Mouse (Mus musculus) CH12.LX (cell line): ENCODE results near the gene Man1a2. TPM values are rescaled to one million over a fixed set of nuclear protein-coding genes. Genes with fewer than 3 reads are reported as not detected.

Source experiments
- DNase-seq: peaks from one replicate; pipeline ENCODE4 v3.0.0-alpha.2; 2013; ENCODE audit errors: extremely low read depth
- H3K27ac ChIP-seq: 2 replicates; pipeline ENCODE4 v1.5.1; 2012; ENCODE audit warnings: low read depth, mild to moderate bottlenecking, control low read depth, moderate library complexity; ENCODE audit not compliant: insufficient read depth
- H3K27me3 ChIP-seq: replicated peaks from 2 replicates; pipeline ENCODE3; 2012; ENCODE audit warnings: inconsistent platforms
- H3K36me3 ChIP-seq, 2 experiments: replicated peaks in 1 of 2; 2 replicates each; pipeline versions ENCODE3 to v1.6.1; 2012; ENCODE audit warnings: inconsistent platforms in 1 of 2, low read length in 1 of 2, mild to moderate bottlenecking in 1 of 2, mixed read lengths in 1 of 2, moderate library complexity in 1 of 2; ENCODE audit not compliant: control insufficient read depth in 1 of 2, insufficient read depth in 1 of 2
- H3K4me1 ChIP-seq, 2 experiments: 2 replicates each; pipeline ENCODE4 v1.6.1; 2012; ENCODE audit warnings: inconsistent platforms in 1 of 2, moderate library complexity in 1 of 2; ENCODE audit not compliant: insufficient read depth in 2 of 2, control insufficient read depth in 1 of 2
- H3K4me2 ChIP-seq: 2 replicates; pipeline ENCODE4 v1.6.1; 2012; ENCODE audit warnings: low read depth, mild to moderate bottlenecking, control low read depth; ENCODE audit not compliant: poor library complexity, insufficient read depth, severe bottlenecking
- H3K4me3 ChIP-seq, 3 experiments: fragments of 150-350 bp in 1 of 3; sonication (generic) in 1 of 3; replicated peaks in 1 of 3; 2 replicates each; pipeline versions ENCODE3 to v1.5.1; 2011 to 2012; ENCODE audit warnings: low read depth in 2 of 3, low read length in 2 of 3, mild to moderate bottlenecking in 2 of 3, moderate library complexity in 2 of 3, control low read depth in 1 of 3, improper control_type of control experiment in 1 of 3, inconsistent platforms in 1 of 3, mixed read lengths in 1 of 3; ENCODE audit not compliant: poor library complexity in 1 of 3
- H3K79me2 ChIP-seq: replicated peaks from 2 replicates; pipeline ENCODE4 v1.6.1; 2012; ENCODE audit warnings: mild to moderate bottlenecking, moderate library complexity; ENCODE audit not compliant: control insufficient read depth, poor library complexity, insufficient read depth, severe bottlenecking; ENCODE audit errors: extremely low read depth
- H3K9ac ChIP-seq: 2 replicates; pipeline ENCODE4 v1.6.1; 2012; ENCODE audit warnings: low read depth, mild to moderate bottlenecking, control low read depth, moderate library complexity; ENCODE audit not compliant: insufficient read depth
- H3K9me3 ChIP-seq: replicated peaks from 2 replicates; pipeline ENCODE3; 2012; ENCODE audit warnings: low read length, inconsistent platforms, mixed read lengths
- BHLHE40 ChIP-seq: IDR thresholded peaks from 2 replicates; pipeline ENCODE4 v1.6.1; 2011; ENCODE audit warnings: mild to moderate bottlenecking, low read depth, low read length, improper control_type of control experiment
- ELF1 ChIP-seq: IDR thresholded peaks from 2 replicates; pipeline ENCODE4 v1.6.1; 2014; ENCODE audit warnings: low read depth, mild to moderate bottlenecking, inconsistent platforms, low read length, improper control_type of control experiment
- EP300 ChIP-seq: IDR thresholded peaks from 2 replicates; pipeline ENCODE4 v1.6.1; 2011; ENCODE audit warnings: low read length, improper control_type of control experiment
- IRF4 ChIP-seq: IDR thresholded peaks from 2 replicates; pipeline ENCODE4 v1.6.1; 2014; ENCODE audit warnings: low read depth, mild to moderate bottlenecking, inconsistent platforms, low read length, improper control_type of control experiment
- MAFK ChIP-seq: IDR thresholded peaks from 2 replicates; pipeline ENCODE4 v1.6.1; 2011; ENCODE audit warnings: low read length, improper control_type of control experiment; ENCODE audit not compliant: insufficient replicate concordance
- MAX ChIP-seq: IDR thresholded peaks from 2 replicates; pipeline ENCODE4 v1.6.1; 2011; ENCODE audit warnings: low read length, improper control_type of control experiment
- MAZ ChIP-seq: IDR thresholded peaks from 2 replicates; pipeline ENCODE4 v1.6.1; 2012; ENCODE audit warnings: low read depth, mild to moderate bottlenecking, inconsistent platforms, low read length, improper control_type of control experiment, moderate library complexity
- MEF2A ChIP-seq: IDR thresholded peaks from 2 replicates; pipeline ENCODE4 v1.6.1; 2014; ENCODE audit warnings: low read depth, mild to moderate bottlenecking, inconsistent platforms, low read length, improper control_type of control experiment, borderline replicate concordance
- MXI1 ChIP-seq: IDR thresholded peaks from 2 replicates; pipeline ENCODE4 v1.6.1; 2011; ENCODE audit warnings: mild to moderate bottlenecking, low read depth, low read length, improper control_type of control experiment
- NRF1 ChIP-seq: IDR thresholded peaks from 2 replicates; pipeline ENCODE4 v1.6.1; 2014; ENCODE audit warnings: low read depth, mild to moderate bottlenecking, inconsistent platforms, low read length, improper control_type of control experiment, moderate library complexity
- POLR2A ChIP-seq: IDR thresholded peaks from 2 replicates; pipeline ENCODE4 v1.6.1; 2011; ENCODE audit warnings: low read depth, mild to moderate bottlenecking, improper control_type of control experiment, low read length
- POLR2AphosphoS2 ChIP-seq: IDR thresholded peaks from 2 replicates; pipeline ENCODE4 v1.6.1; 2011; ENCODE audit warnings: low read depth, low read length, improper control_type of control experiment
- TCF12 ChIP-seq: IDR thresholded peaks from 2 replicates; pipeline ENCODE4 v1.6.1; 2014; ENCODE audit warnings: low read depth, mild to moderate bottlenecking, inconsistent platforms, low read length, improper control_type of control experiment
- UBTF ChIP-seq: IDR thresholded peaks from 2 replicates; pipeline ENCODE4 v1.6.1; 2012; ENCODE audit warnings: low read depth, mild to moderate bottlenecking, inconsistent platforms, low read length, improper control_type of control experiment, moderate library complexity
- USF2 ChIP-seq: conservative IDR thresholded peaks from 2 replicates; pipeline ENCODE4 v1.6.1; 2011; ENCODE audit warnings: low read depth, low read length, improper control_type of control experiment
- ZMIZ1 ChIP-seq: IDR thresholded peaks from 2 replicates; pipeline ENCODE4 v1.6.1; 2012; ENCODE audit warnings: low read depth, mild to moderate bottlenecking, inconsistent platforms, low read length, improper control_type of control experiment
- dilution Hi-C: fragments of 300-500 bp; cut with MboI; formaldehyde crosslinking; loops from 2 replicates; pipeline ENCODE4 v1.14.3; 2020; ENCODE audit warnings: low sequenced_read_pairs; ENCODE audit not compliant: extremely low pct_unique_long_range_greater_than_20kb, extremely low pct_ligation_motif_present
- in situ Hi-C: fragments of 300-500 bp; cut with MboI; formaldehyde crosslinking; loops from 3 replicates; pipeline ENCODE4 v1.14.3; 2019; ENCODE audit warnings: low sequenced_read_pairs, low pct_ligation_motif_present, low pct_unique_long_range_greater_than_20kb, mixed read lengths
- polyA plus RNA-seq: library from polyadenylated mRNA; unstranded; fragments of >175 nt; gene quantifications from 2 replicates; pipeline ENCODE4 v1.2.1, GENCODE M21; 2012; ENCODE audit warnings: low read depth; ENCODE audit not compliant: insufficient read length
- total RNA-seq, 2 experiments: library from RNA; depleted of rRNA; stranded (reverse); fragments of 300-350 nt in 1 of 2; fragments of >200 nt in 1 of 2; gene quantifications; 2 replicates each; pipeline ENCODE4 v1.2.3; 2012 to 2014

Gene Man1a2
- total and polyA plus RNA-seq, 3 experiments: 31.1 to 73.6 (median 53.5) TPM

DNA sequence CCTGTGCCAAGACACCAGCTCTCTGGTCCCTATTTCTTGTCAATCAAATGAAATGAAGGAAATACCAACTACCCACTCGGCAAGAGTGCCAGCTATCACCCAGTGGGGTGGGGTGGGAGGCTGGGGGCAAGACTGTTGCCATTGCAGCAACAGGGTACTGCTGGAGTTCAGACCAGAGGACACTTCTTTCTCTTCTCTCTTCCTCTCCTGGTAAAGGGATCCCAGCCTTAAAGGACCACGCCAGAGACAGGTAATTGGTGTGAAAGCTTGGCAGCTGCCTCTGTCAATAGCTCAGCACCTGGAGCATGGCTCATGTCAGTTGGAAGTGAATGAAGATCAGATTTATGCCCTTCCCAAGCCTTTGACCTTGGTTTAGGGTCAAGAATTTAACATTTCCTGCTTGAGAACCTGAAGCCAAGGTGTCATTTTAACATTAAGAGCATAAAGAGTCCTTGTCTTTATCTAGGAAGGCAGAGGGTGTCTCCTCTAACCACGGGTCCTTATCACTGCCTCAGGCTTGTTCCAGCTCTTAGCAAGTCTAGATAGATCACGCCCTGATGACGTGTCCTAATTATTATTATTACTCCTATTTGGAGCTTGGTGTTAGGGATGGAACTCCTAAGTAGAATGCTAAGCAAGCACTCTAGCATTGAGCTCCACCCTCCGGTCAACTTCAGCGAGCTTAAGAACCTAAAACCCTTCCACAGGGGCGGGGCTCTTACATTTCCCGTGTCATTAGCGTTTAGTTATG, 138.0 kb downstream of the Man1a2 start:
- Histone ChIP-seq H3K4me3 (no peak overlapping the region), H3K9me3 (no peaks in the 10 kb centered on the region), H3K27me3 (no peaks in the 10 kb centered on the region), H3K79me2 (no peaks in the 10 kb centered on the region), H3K36me3 (no peaks in the 10 kb centered on the region), H3K4me1 (no peaks in the 10 kb centered on the region), H3K27ac (no peak overlapping the region)
- DNase-seq: no peak
- dilution Hi-C loops (no loop called here), in situ Hi-C loops (no loop called here)
- TF ChIP-seq TCF12 (no peak), MEF2A (no peak)
- TF ChIP-seq, all 38 proteins: peak for 0
- Histone ChIP-seq H3K4me2 (no peak overlapping the region), H3K9ac (no peak overlapping the region)

- no peak overlapping the region for H3K4me2 ChIP-seq
- peaks cover 8 to 42% of the 10 kb centered on the region in 2 experiments for H3K4me1 ChIP-seq
- no peaks in the 10 kb centered on the region for H3K79me2 ChIP-seq
- no peaks in the 10 kb centered on the region for H3K9me3 ChIP-seq
- dilution Hi-C loops (no loop called here), in situ Hi-C loops (loop anchor here (5.0 kb wide), 1 partner anchor 34 kb away; no protein-coding TSS in a partner anchor)
- no peak overlapping the region for H3K4me3 ChIP-seq
- H3K27ac ChIP-seq: no peak overlapping the region
- no peaks in the 10 kb centered on the region for H3K36me3 ChIP-seq
- no peaks in the 10 kb centered on the region for H3K27me3 ChIP-seq
- H3K9ac ChIP-seq: no peak overlapping the region
- TF ChIP-seq POLR2AphosphoS2 (no peak), POLR2A (no peak), IRF4 (no peak), ZMIZ1 (no peak), MAFK (no peak), MAZ (no peak), NRF1 (no peak), EP300 (no peak), MAX (no peak), BHLHE40 (no peak), UBTF (no peak), USF2 (no peak), ELF1 (no peak), MXI1 (no peak)
- TF ChIP-seq, all 38 proteins: peak for 0
- DNase-seq: no peak
These were observed 148.6 kb downstream of the Man1a2 start for GRCm38 (mm10) chr3:100536686-100537085.
